Mouse (Mus musculus): Measurements from ENCODE around the gene Lpp. TPM values are rescaled to one million over a fixed set of nuclear protein-coding genes. Genes with fewer than 3 reads are reported as not detected.
A peak's percentile ranks its signal among the peaks of the same experiment; 100 is the strongest.

Gene Lpp
- polyA plus RNA-seq, 1 experiment = 176 TPM

- TF ChIP-seq POLR2A (IDR thresholded peaks at IDR 0.05; ENCODE audit: control insufficient read depth, low read depth, low read length) (no peak), CTCF (IDR thresholded peaks at IDR 0.05; ENCODE audit: control insufficient read depth, insufficient read depth, insufficient replicate concordance, low read depth, low read length) (no peak)
- H3K4me1 ChIP-seq (ENCODE audit: control insufficient read depth, insufficient read depth, low read length) = peaks cover 2% of the 10 kb centered on the region; the same call in 1 of the 2 replicates
- H3K27me3 ChIP-seq (ENCODE audit: control insufficient read depth, insufficient read depth, low read length) = no peaks in the 10 kb centered on the region
Observed at GRCm38 (mm10) chr16:24932816-24933215, 539.5 kb downstream of the Lpp start.

GRCm38 (mm10) chr16:24933691-24934090 is 540.4 kb downstream of the Lpp start:
- Histone ChIP-seq H3K4me3 (ENCODE audit: control insufficient read depth, low read depth, low read length) (no peak overlapping the region), H3K27ac (ENCODE audit: control insufficient read depth, insufficient read depth, low read depth, low read length) (peak overlapping the region; percentile 62; the same call in 1 of the 2 replicates), H3K27me3 (ENCODE audit: control insufficient read depth, insufficient read depth, low read length) (no peaks in the 10 kb centered on the region), H3K36me3 (ENCODE audit: control insufficient read depth, insufficient read depth, low read length) (no peaks in the 10 kb centered on the region), H3K4me1 (ENCODE audit: control insufficient read depth, insufficient read depth, low read length) (peaks cover 2% of the 10 kb centered on the region; the same call in 1 of the 2 replicates)
- no peak for TF ChIP-seq CTCF (IDR thresholded peaks at IDR 0.05; ENCODE audit: control insufficient read depth, insufficient read depth, insufficient replicate concordance, low read depth, low read length)
- TF ChIP-seq POLR2A (IDR thresholded peaks at IDR 0.05; ENCODE audit: control insufficient read depth, low read depth, low read length) = no peak

More at GRCm38 (mm10) chr16:24932816-24933215, 539.5 kb downstream of the Lpp start:
- H3K36me3 ChIP-seq (ENCODE audit: control insufficient read depth, insufficient read depth, low read length) = no peaks in the 10 kb centered on the region
- no peak overlapping the region for H3K4me3 ChIP-seq (ENCODE audit: control insufficient read depth, low read depth, low read length)
- H3K27ac ChIP-seq (ENCODE audit: control insufficient read depth, insufficient read depth, low read depth, low read length) = no peak overlapping the region

GRCm38 (mm10) chr16:24941306-24942160 is 548.2 kb downstream of the Lpp start:
- TF ChIP-seq POLR2A (IDR thresholded peaks at IDR 0.05; ENCODE audit: control insufficient read depth, low read depth, low read length) = no peak
- TF ChIP-seq CTCF (IDR thresholded peaks at IDR 0.05; ENCODE audit: control insufficient read depth, insufficient read depth, insufficient replicate concordance, low read depth, low read length) = no peak
- Histone ChIP-seq H3K4me3 (ENCODE audit: control insufficient read depth, low read depth, low read length) (no peak overlapping the region), H3K36me3 (ENCODE audit: control insufficient read depth, insufficient read depth, low read length) (no peaks in the 10 kb centered on the region), H3K27ac (ENCODE audit: control insufficient read depth, insufficient read depth, low read depth, low read length) (no peak overlapping the region), H3K27me3 (ENCODE audit: control insufficient read depth, insufficient read depth, low read length) (no peaks in the 10 kb centered on the region), H3K4me1 (ENCODE audit: control insufficient read depth, insufficient read depth, low read length) (no peaks in the 10 kb centered on the region)

- Histone ChIP-seq H3K36me3 (ENCODE audit: control insufficient read depth, insufficient read depth, low read length) (no peaks in the 10 kb centered on the region), H3K4me1 (ENCODE audit: control insufficient read depth, insufficient read depth, low read length) (no peaks in the 10 kb centered on the region), H3K4me3 (ENCODE audit: control insufficient read depth, low read depth, low read length) (no peak overlapping the region), H3K27me3 (ENCODE audit: control insufficient read depth, insufficient read depth, low read length) (no peaks in the 10 kb centered on the region), H3K27ac (ENCODE audit: control insufficient read depth, insufficient read depth, low read depth, low read length) (no peak overlapping the region)
- TF ChIP-seq CTCF (IDR thresholded peaks at IDR 0.05; ENCODE audit: control insufficient read depth, insufficient read depth, insufficient replicate concordance, low read depth, low read length) (no peak), POLR2A (IDR thresholded peaks at IDR 0.05; ENCODE audit: control insufficient read depth, low read depth, low read length) (no peak)
Observed at GRCm38 (mm10) chr16:24943486-24944261, 550.4 kb downstream of the Lpp start.

GRCm38 (mm10) chr16:24946356-24946755 is 553.0 kb downstream of the Lpp start:
- Histone ChIP-seq H3K27me3 (ENCODE audit: control insufficient read depth, insufficient read depth, low read length) (no peaks in the 10 kb centered on the region), H3K4me3 (ENCODE audit: control insufficient read depth, low read depth, low read length) (no peak overlapping the region), H3K4me1 (ENCODE audit: control insufficient read depth, insufficient read depth, low read length) (no peaks in the 10 kb centered on the region), H3K36me3 (ENCODE audit: control insufficient read depth, insufficient read depth, low read length) (no peaks in the 10 kb centered on the region), H3K27ac (ENCODE audit: control insufficient read depth, insufficient read depth, low read depth, low read length) (no peak overlapping the region)
- TF ChIP-seq CTCF (IDR thresholded peaks at IDR 0.05; ENCODE audit: control insufficient read depth, insufficient read depth, insufficient replicate concordance, low read depth, low read length) (no peak), POLR2A (IDR thresholded peaks at IDR 0.05; ENCODE audit: control insufficient read depth, low read depth, low read length) (no peak)

GRCm38 (mm10) chr16:24947485-24947884 is 554.2 kb downstream of the Lpp start:
- no peak overlapping the region for H3K4me3 ChIP-seq (ENCODE audit: control insufficient read depth, low read depth, low read length)
- TF ChIP-seq POLR2A (IDR thresholded peaks at IDR 0.05; ENCODE audit: control insufficient read depth, low read depth, low read length) (no peak), CTCF (IDR thresholded peaks at IDR 0.05; ENCODE audit: control insufficient read depth, insufficient read depth, insufficient replicate concordance, low read depth, low read length) (no peak)
- H3K4me1 ChIP-seq (ENCODE audit: control insufficient read depth, insufficient read depth, low read length) = no peaks in the 10 kb centered on the region
- no peaks in the 10 kb centered on the region for H3K36me3 ChIP-seq (ENCODE audit: control insufficient read depth, insufficient read depth, low read length)
- no peaks in the 10 kb centered on the region for H3K27me3 ChIP-seq (ENCODE audit: control insufficient read depth, insufficient read depth, low read length)
- no peak overlapping the region for H3K27ac ChIP-seq (ENCODE audit: control insufficient read depth, insufficient read depth, low read depth, low read length)

- Histone ChIP-seq H3K27me3 (ENCODE audit: control insufficient read depth, insufficient read depth, low read length) (no peaks in the 10 kb centered on the region), H3K4me3 (ENCODE audit: control insufficient read depth, low read depth, low read length) (no peak overlapping the region), H3K36me3 (ENCODE audit: control insufficient read depth, insufficient read depth, low read length) (no peaks in the 10 kb centered on the region), H3K27ac (ENCODE audit: control insufficient read depth, insufficient read depth, low read depth, low read length) (no peak overlapping the region), H3K4me1 (ENCODE audit: control insufficient read depth, insufficient read depth, low read length) (no peaks in the 10 kb centered on the region)
- TF ChIP-seq POLR2A (IDR thresholded peaks at IDR 0.05; ENCODE audit: control insufficient read depth, low read depth, low read length) (no peak), CTCF (IDR thresholded peaks at IDR 0.05; ENCODE audit: control insufficient read depth, insufficient read depth, insufficient replicate concordance, low read depth, low read length) (no peak)
Observed at GRCm38 (mm10) chr16:24948091-24948690, 554.9 kb downstream of the Lpp start.

Measured in testis, adult 2 months (tissue).